Mouse (Mus musculus) lung, embryonic 15.5 days (tissue): Measurements from ENCODE around the gene Lancl2. TPM values are rescaled to one million over a fixed set of nuclear protein-coding genes. Genes with fewer than 3 reads are reported as not detected.

Source experiments
- ATAC-seq: fragments of 200-750 bp; cut with Nextera tagmentation; 2 replicates; pipeline ENCODE4 v1.8.0; 2017; ENCODE audit warnings: moderate number of reproducible peaks, borderline replicate concordance; ENCODE audit not compliant: low FRiP score, low TSS enrichment; ENCODE audit errors: extremely low read depth
- H3K27ac ChIP-seq: fragments of 300-500 bp; sonication (generic); 2 replicates; pipeline ENCODE4 v1.5.1; 2015; ENCODE audit warnings: moderate library complexity, mild to moderate bottlenecking, inconsistent platforms
- H3K27me3 ChIP-seq: fragments of 300-500 bp; sonication (generic); 2 replicates; pipeline ENCODE4 v1.6.1; 2015; ENCODE audit warnings: inconsistent platforms
- H3K36me3 ChIP-seq: fragments of 300-500 bp; sonication (generic); 2 replicates; pipeline ENCODE4 v1.6.1; 2015; ENCODE audit warnings: inconsistent platforms
- H3K4me1 ChIP-seq: fragments of 300-500 bp; sonication (generic); 2 replicates; pipeline ENCODE4 v1.6.1; 2015; ENCODE audit warnings: inconsistent platforms
- H3K4me2 ChIP-seq: fragments of 300-500 bp; sonication (generic); 2 replicates; pipeline ENCODE4 v1.6.1; 2015; ENCODE audit warnings: inconsistent platforms, mild to moderate bottlenecking, moderate library complexity
- H3K4me3 ChIP-seq: fragments of 300-500 bp; sonication (generic); 2 replicates; pipeline ENCODE4 v1.5.1; 2015; ENCODE audit warnings: mild to moderate bottlenecking, inconsistent platforms
- H3K9ac ChIP-seq: fragments of 300-500 bp; sonication (generic); 2 replicates; pipeline ENCODE4 v1.6.1; 2015; ENCODE audit warnings: inconsistent platforms
- H3K9me3 ChIP-seq: fragments of 300-500 bp; sonication (generic); 2 replicates; pipeline ENCODE4 v1.6.1; 2016; ENCODE audit warnings: inconsistent platforms
- WGBS: fragments of 180-500 bp; shearing (Covaris S2); methylation state at CpG from one replicate; pipeline ENCODE4 v1.1.7; 2015; 5-methylcytosine and 5-hydroxymethylcytosine counted together
- polyA plus RNA-seq: library from polyadenylated mRNA; unstranded; fragments of >200 nt; fragmentation: Nextera tagmentation; extraction: Ambion mirVana; gene quantifications from 2 replicates; pipeline ENCODE4 v1.2.1, GENCODE M21; 2015

Gene Lancl2
- polyA plus RNA-seq = 28.1 and 29.0 TPM in 2 replicates

DNA sequence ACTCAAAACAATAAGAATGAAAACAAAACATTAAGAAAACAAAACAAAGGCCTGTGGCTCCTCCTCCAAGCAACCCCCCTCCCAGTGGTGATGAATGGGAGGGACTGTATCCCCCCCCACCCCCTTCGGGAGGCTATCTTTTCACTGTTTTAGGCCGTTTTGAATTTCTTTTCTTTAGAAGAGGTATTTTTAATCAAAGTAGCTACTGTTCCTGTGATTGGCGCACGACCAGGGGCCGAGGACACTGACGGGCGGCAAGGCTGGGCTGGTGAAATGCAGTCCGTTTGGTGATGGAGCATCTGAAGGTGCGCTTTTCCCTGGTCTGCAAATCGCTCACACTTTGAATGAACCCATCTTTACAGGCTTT is at the start of gene Lancl2:
Gene Lancl2 (plus strand): TSS at position 165 of the 367 bp plus-strand sequence.
- H3K36me3 ChIP-seq = no peaks in the 10 kb centered on the region
- peak within 1 kb of the TSS; percentile 95 for H3K27ac ChIP-seq
- H3K9me3 ChIP-seq = no peaks in the 10 kb centered on the region
- WGBS = under 1% methylated on average over 10 of the region's 10 CpGs
- H3K4me3 ChIP-seq = peak within 1 kb of the TSS; percentile 63
- no peaks in the 10 kb centered on the region for H3K4me1 ChIP-seq
- H3K4me2 ChIP-seq = peak within 1 kb of the TSS; percentile 71
- peak within 1 kb of the TSS; percentile 90 for H3K9ac ChIP-seq
- H3K27me3 ChIP-seq = no peaks in the 10 kb centered on the region
- peak; percentile 23; the same call in 1 of the 2 replicates for ATAC-seq

DNA sequence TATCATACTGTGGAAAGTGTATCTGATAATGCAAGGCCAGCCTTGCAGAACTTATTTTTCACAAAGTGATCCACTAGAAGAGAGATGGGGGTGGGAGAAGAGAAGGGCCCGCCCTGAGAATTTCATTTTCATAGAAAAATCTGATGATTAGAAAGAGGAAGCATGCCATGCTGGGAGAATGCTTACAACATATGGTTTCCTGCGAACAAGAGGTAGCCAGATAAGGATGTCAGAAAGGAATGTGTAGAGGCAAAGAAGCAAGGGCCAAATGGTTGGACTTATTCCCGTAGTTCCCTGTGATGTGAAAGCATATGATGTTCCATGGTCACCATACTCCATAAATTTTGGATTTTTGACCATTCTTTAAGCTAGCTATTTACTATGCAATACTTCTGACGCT is 41.0 kb upstream of the Lancl2 start:
- no peak for ATAC-seq
- no peak overlapping the region for H3K27ac ChIP-seq
- 54% methylated on average over 4 of the region's 4 CpGs for WGBS
- H3K9ac ChIP-seq = no peak overlapping the region
- no peaks in the 10 kb centered on the region for H3K27me3 ChIP-seq
- no peaks in the 10 kb centered on the region for H3K9me3 ChIP-seq
- no peak overlapping the region for H3K4me2 ChIP-seq
- no peak overlapping the region for H3K4me3 ChIP-seq
- no peaks in the 10 kb centered on the region for H3K4me1 ChIP-seq
- H3K36me3 ChIP-seq = no peaks in the 10 kb centered on the region

DNA sequence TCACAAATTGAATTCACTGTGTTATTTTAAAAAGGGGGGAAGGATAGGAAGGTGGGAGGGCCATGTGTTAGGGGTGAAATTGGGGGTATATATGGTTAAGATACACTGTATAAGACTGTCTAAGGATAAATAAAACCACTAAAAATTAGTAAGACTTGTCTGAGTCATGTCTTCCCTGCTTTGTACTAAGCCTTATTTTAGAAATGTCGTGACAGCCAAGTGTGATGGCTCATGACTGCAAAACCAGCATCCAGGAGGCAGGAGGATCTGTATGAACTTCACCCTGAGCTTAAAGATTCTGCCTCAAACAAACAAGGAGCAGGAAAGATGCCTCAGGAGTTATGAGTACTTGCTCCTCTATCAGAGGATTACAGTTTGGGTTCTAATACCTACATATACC is 18.2 kb upstream of the Lancl2 start:
- no peaks in the 10 kb centered on the region for H3K27me3 ChIP-seq
- no peak overlapping the region for H3K4me2 ChIP-seq
- H3K36me3 ChIP-seq = peaks cover 15% of the 10 kb centered on the region
- no peak overlapping the region for H3K4me3 ChIP-seq
- 90% methylated on average over 1 of the region's 1 CpGs for WGBS
- no peaks in the 10 kb centered on the region for H3K4me1 ChIP-seq
- H3K27ac ChIP-seq = no peak overlapping the region
- no peaks in the 10 kb centered on the region for H3K9me3 ChIP-seq
- ATAC-seq = no peak
- no peak overlapping the region for H3K9ac ChIP-seq

DNA sequence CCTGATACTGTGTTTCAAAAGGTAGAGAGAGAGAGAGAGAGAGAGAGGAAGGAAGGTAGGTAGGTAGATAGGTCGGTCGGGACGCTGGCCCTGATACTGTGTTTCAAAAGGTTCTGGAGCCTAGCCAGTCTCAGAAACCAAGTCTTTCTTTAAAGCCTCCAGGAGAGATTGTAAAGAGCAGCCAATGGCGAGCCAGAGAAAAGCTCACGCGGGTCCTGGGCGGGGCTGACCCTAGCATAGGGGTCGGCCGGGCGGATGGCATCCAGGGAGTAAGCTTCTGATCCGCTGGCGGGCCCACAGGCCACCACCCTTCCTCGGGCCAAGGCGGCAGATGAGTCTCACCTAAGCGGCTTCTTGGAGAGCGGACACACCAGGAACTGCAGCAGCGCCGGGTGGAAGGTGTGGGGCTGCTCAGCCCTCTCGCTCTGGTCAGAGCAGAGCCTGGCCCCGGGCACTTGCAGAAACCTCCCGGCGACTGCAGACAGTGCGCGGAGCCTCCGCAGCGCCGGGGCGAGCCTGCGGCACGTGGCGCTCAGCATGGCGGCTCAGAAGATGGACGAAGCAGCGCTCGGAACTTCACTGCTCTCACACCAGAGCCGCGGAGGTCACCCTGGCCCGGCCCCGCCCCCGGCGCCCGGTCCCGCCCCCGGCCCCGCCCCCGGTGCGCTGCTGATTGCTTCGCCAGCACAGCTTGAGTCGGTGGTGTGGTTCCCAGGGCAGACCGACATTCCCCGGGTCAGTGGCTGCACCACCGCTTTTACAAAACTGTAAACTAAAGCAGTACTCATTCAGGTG is 10.7 kb upstream of the Lancl2 start, which contains the start of gene Pyurf:
Gene Pyurf (minus strand): TSS at position 612 of the 795 bp plus-strand sequence.
- Histone ChIP-seq H3K36me3 (peaks cover 16% of the 10 kb centered on the region), H3K27ac (peak within 1 kb of the TSS; percentile 97), H3K4me2 (peak within 1 kb of the TSS; percentile 91), H3K9ac (peak within 1 kb of the TSS; percentile 73), H3K9me3 (no peaks in the 10 kb centered on the region), H3K4me3 (peak within 1 kb of the TSS; percentile 91), H3K4me1 (peaks cover 7% of the 10 kb centered on the region), H3K27me3 (no peaks in the 10 kb centered on the region)
- under 1% methylated on average over 52 of the region's 52 CpGs for WGBS
- peak; percentile 99 for ATAC-seq

DNA sequence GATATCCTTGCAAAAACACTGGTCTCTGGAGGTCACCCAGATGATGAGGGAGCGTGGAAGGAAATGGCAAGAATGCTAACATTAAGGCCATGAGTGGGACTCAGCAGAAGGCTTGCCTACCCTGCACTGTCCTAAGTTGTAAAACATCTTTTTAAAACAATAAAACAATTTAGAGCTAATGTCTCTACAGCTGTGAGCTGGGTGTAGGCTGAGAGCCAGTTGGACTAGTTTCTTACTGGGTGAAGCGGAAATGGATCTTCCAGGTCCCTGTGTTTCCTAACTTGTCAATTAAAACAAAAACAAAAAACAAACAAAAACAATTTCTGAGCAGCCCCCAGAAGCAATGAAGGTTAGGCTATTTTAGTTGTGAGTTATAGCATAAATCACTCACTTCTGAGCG is 9.2 kb upstream of the Lancl2 start:
- H3K27me3 ChIP-seq = no peaks in the 10 kb centered on the region
- no peak for ATAC-seq
- H3K4me1 ChIP-seq = peaks cover 7% of the 10 kb centered on the region
- 71% methylated on average over 3 of the region's 3 CpGs for WGBS
- no peak overlapping the region for H3K4me2 ChIP-seq
- peaks cover 9% of the 10 kb centered on the region; the same call in 1 of the 2 replicates for H3K36me3 ChIP-seq
- H3K4me3 ChIP-seq = no peak overlapping the region
- no peak overlapping the region for H3K9ac ChIP-seq
- H3K9me3 ChIP-seq = no peaks in the 10 kb centered on the region
- H3K27ac ChIP-seq = no peak overlapping the region

DNA sequence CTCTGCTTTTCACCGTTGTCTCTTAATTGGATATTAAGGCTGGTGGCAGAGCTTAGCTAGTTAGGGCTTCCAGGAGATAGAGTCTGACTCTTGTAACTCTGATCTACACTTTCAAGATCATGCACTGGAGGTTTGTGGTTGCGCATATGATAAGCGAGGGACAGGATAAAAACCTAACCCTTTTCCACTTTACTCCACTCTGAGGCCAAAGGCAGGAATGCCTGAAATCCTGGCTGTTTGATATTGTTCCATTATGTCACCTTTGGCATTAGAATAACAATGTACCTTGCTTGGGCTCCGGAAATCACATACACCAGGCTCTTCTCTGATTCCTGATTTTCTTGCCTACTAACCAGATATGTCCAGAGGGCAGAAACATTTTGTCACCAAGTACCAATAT is 654 bp upstream of the Lancl2 start:
- Histone ChIP-seq H3K4me1 (no peaks in the 10 kb centered on the region), H3K4me3 (no peak overlapping the region; the same call in 1 of the 2 replicates), H3K27me3 (no peaks in the 10 kb centered on the region), H3K27ac (no peak overlapping the region), H3K36me3 (no peaks in the 10 kb centered on the region), H3K4me2 (peak overlapping the region; percentile 71), H3K9ac (no peak overlapping the region), H3K9me3 (no peaks in the 10 kb centered on the region)
- WGBS = 67% methylated on average over 4 of the region's 4 CpGs
- ATAC-seq = no peak

DNA sequence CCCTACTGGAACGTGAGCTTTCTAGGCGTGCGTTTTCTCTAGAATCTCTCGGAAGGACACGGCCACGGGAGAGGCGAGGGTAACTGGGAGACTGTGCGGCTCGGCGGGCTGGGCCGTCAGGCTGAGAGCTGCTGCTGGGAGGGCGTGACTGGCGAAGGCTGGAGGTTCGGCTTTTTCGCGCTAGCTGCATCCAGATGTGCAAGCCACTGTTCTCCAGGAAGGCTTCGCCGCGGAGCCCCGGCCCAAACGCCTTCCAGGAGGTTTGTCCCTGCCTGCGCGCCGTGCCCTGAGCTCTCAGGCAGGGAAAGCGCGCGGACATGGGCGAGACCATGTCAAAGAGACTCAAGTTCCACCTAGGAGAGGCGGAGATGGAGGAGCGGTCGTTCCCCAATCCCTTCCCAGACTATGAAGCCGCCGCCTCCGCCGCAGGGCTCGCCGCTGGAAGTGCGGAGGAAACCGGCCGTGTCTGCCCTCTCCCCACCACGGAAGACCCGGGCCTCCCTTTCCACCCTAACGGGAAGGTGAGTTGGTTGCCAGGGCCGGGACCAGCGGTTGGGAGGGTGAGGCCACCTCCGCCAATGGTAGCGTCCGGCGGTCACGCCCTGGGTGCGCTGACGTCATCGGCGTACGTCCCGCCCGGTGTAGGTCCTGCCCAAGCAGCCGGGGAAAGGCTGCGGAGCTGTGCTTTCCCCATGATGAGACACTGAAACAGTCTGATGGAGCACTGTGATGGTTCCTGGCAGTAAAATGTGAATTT is 581 bp downstream of the Lancl2 start:
- Histone ChIP-seq H3K36me3 (no peaks in the 10 kb centered on the region), H3K4me3 (peak overlapping the region; percentile 63), H3K4me1 (no peaks in the 10 kb centered on the region), H3K27me3 (no peaks in the 10 kb centered on the region), H3K4me2 (peak overlapping the region; percentile 71), H3K9ac (peak overlapping the region; percentile 90), H3K9me3 (no peaks in the 10 kb centered on the region), H3K27ac (peak overlapping the region; percentile 95)
- under 1% methylated on average over 59 of the region's 59 CpGs for WGBS
- peak; percentile 99 for ATAC-seq

DNA sequence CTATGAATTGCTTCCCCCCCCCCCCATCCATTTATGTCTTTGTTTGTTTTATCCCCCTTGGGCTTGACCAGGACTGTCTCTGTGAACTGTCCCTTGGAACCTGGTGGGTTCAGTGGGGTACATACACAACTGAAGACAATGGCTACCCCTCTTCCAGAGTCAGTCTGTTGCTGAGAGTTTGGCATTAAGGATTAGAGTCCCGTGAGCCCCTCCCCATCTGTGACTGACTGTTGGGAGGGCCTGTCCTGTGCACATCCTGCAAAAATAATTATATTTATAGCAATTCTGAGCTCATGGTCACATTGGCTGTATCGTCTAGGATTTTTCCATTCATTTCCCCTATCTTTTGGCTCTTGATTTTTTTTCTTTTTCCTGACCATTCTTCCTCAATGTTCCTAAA is 1.4 kb downstream of the Lancl2 start:
- no peaks in the 10 kb centered on the region for H3K9me3 ChIP-seq
- H3K36me3 ChIP-seq = no peaks in the 10 kb centered on the region
- peak overlapping the region; percentile 71 for H3K4me2 ChIP-seq
- ATAC-seq = peak; percentile 12
- H3K4me1 ChIP-seq = no peaks in the 10 kb centered on the region
- H3K4me3 ChIP-seq = peak overlapping the region; percentile 63
- peak overlapping the region; percentile 90 for H3K9ac ChIP-seq
- peak overlapping the region; percentile 95 for H3K27ac ChIP-seq
- WGBS = 14% methylated on average over 2 of the region's 2 CpGs
- no peaks in the 10 kb centered on the region for H3K27me3 ChIP-seq

DNA sequence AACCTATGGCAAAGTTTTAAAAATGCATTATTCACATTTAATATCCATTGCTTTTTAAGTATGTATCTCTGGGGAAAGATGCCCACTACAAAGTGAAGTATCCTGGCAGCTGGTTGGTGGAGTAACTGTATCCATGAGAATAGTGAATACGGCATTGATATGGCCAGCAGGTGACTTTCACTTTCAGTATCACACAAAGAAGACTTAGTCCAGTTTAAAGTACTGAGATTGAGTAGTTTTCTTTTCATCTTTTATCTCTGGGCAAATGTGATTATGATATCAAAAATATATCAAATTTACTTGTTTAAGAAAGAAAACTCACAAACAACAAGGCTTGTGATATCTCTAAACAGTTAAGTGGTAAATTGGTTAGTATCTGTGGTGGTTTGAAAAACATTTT is 4.4 kb downstream of the Lancl2 start:
- H3K4me1 ChIP-seq = no peaks in the 10 kb centered on the region
- H3K9me3 ChIP-seq = no peaks in the 10 kb centered on the region
- H3K36me3 ChIP-seq = no peaks in the 10 kb centered on the region
- 88% methylated on average over 1 of the region's 1 CpGs for WGBS
- no peaks in the 10 kb centered on the region for H3K27me3 ChIP-seq
- no peak for ATAC-seq
- H3K27ac ChIP-seq = no peak overlapping the region
- no peak overlapping the region for H3K4me3 ChIP-seq
- no peak overlapping the region for H3K4me2 ChIP-seq
- H3K9ac ChIP-seq = no peak overlapping the region

DNA sequence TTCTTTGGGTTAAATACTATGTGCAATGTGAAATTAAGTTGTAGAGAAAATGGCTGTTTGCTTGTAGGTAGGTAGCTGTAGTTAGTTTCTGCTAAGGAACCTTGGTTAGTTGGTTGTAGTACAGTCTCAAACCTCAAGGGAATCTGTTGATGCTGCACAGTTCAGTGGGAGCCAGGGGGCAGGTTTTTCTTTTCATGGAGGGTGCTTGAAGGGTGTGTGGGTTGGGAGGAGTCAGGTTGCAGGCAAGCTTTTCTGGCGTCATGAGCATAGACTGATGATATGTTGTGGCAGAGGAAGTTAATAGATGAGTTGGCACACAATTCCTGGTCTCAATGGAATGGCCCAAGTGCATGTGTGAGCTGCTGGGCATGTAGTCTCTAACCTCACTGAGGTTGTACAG is 9.4 kb downstream of the Lancl2 start:
- Histone ChIP-seq H3K4me1 (no peaks in the 10 kb centered on the region), H3K36me3 (0 out of 2 replicates have a peak, but pooled peaks cover 10% of the 10 kb centered on the region), H3K4me2 (no peak overlapping the region), H3K9ac (no peak overlapping the region), H3K4me3 (no peak overlapping the region), H3K9me3 (no peaks in the 10 kb centered on the region), H3K27me3 (no peaks in the 10 kb centered on the region), H3K27ac (no peak overlapping the region)
- ATAC-seq = no peak
- 4% methylated on average over 1 of the region's 1 CpGs for WGBS

DNA sequence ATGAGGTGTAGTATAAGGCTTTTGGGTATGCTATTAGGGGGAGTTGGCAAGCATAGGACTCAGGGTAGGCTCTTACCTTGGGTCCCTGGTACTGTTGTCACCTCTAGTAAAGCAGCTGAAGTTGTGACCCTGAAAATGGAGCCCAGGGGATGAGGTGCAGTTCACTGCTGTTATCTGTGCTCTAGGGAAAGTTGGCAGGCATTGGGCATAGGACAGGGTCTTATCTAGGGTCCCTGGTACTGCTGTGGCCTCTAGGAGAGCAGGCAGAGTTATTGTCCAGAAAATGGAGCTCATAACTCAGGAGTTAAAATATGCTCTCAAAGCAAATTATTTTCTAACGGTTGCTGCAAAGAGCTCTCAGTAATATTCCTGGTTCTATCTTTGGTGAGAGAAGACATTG is 19.0 kb downstream of the Lancl2 start:
- WGBS = 84% methylated on average over 1 of the region's 1 CpGs
- no peak for ATAC-seq

DNA sequence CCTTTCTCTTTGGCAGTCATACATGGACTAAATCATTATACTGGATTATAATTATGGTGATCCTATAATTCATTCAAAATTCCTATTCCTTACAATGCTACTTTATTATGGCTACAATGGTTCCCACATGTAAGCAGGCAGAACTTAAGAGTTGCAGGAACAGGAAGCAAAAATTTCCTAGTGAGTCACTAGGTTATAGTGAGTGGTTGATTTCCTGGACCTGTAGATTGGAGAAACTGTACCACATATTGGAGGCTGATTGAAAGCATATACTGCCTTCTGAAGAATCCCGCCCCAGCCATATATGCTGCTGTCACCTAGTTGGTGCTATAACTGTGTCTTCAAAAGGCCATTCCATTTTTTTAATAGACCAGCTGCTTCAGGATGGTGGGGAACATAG is 40.4 kb downstream of the Lancl2 start:
- WGBS = 81% methylated on average over 1 of the region's 1 CpGs

More for the DNA sequence above, 19.0 kb downstream of the Lancl2 start:
- H3K9ac ChIP-seq = no peak overlapping the region
- H3K4me2 ChIP-seq = no peak overlapping the region
- H3K4me3 ChIP-seq = no peak overlapping the region
- H3K9me3 ChIP-seq = no peaks in the 10 kb centered on the region
- H3K27me3 ChIP-seq = no peaks in the 10 kb centered on the region
- H3K36me3 ChIP-seq = peaks cover 9% of the 10 kb centered on the region
- no peaks in the 10 kb centered on the region for H3K4me1 ChIP-seq
- no peak overlapping the region for H3K27ac ChIP-seq

More for the DNA sequence above, 40.4 kb downstream of the Lancl2 start:
- Histone ChIP-seq H3K36me3 (no peaks in the 10 kb centered on the region), H3K9ac (no peak overlapping the region), H3K4me1 (no peaks in the 10 kb centered on the region), H3K27me3 (no peaks in the 10 kb centered on the region), H3K27ac (no peak overlapping the region), H3K4me3 (no peak overlapping the region), H3K4me2 (no peak overlapping the region), H3K9me3 (no peaks in the 10 kb centered on the region)
- ATAC-seq = no peak
